Mouse (Mus musculus): ENCODE data around the gene Abt1. TPM values are rescaled to one million over a fixed set of nuclear protein-coding genes. Genes with fewer than 3 reads are reported as not detected.

Abt1 gene
- polyA plus RNA-seq, 1 experiment = 10.0 TPM

DNA sequence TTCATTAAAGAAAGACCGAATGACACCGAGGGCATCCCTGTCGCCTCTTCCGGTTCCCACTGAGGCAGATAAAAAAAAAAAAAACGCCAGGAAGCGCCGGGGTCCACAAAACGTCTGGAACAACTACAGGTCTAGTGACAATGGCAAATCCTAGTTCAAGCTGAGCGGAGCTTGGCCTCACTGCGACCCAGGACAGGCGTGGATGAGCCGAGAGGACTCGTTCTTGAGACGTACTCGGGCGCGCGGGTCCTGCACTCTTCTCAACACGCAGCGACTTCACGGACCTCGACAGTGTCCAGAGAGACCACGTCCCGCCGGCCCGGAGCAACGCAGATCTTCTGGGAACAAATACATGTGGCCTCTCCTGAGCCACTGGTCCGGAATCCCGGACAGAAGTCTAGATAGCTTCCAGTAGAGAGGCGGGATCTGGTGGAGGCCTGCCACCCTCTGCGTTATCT lies 27.4 kb downstream of the Abt1 start:
- Histone ChIP-seq H3K9ac (ENCODE audit: low read depth, poor library complexity, severe bottlenecking) (peak overlapping the region; percentile 63), H3K9me3 (replicated peaks; ENCODE audit: control insufficient read depth, insufficient read depth, low read length, poor library complexity, severe bottlenecking) (no peaks in the 10 kb centered on the region), H3K4me3 (ENCODE audit: low read depth, low read length) (peak overlapping the region; percentile 81), H3K36me3 (ENCODE audit: control insufficient read depth, insufficient read depth, low read length, poor library complexity, severe bottlenecking) (no peaks in the 10 kb centered on the region), H3K27me3 (ENCODE audit: control insufficient read depth, insufficient read depth, low read length, poor library complexity, severe bottlenecking) (peaks cover 12% of the 10 kb centered on the region), H3K27ac (ENCODE audit: insufficient read depth, low read length) (no peak overlapping the region), H3K4me1 (ENCODE audit: control insufficient read depth, insufficient read depth, low read length) (no peaks in the 10 kb centered on the region)
- TF ChIP-seq POLR2A (IDR thresholded peaks at IDR 0.05; ENCODE audit: insufficient read depth, low read length) (no peak), CTCF (IDR thresholded peaks at IDR 0.05; ENCODE audit: low read depth, low read length) (no peak), EP300 (IDR thresholded peaks at IDR 0.05; ENCODE audit: insufficient read depth, low read depth, low read length) (no peak)

DNA sequence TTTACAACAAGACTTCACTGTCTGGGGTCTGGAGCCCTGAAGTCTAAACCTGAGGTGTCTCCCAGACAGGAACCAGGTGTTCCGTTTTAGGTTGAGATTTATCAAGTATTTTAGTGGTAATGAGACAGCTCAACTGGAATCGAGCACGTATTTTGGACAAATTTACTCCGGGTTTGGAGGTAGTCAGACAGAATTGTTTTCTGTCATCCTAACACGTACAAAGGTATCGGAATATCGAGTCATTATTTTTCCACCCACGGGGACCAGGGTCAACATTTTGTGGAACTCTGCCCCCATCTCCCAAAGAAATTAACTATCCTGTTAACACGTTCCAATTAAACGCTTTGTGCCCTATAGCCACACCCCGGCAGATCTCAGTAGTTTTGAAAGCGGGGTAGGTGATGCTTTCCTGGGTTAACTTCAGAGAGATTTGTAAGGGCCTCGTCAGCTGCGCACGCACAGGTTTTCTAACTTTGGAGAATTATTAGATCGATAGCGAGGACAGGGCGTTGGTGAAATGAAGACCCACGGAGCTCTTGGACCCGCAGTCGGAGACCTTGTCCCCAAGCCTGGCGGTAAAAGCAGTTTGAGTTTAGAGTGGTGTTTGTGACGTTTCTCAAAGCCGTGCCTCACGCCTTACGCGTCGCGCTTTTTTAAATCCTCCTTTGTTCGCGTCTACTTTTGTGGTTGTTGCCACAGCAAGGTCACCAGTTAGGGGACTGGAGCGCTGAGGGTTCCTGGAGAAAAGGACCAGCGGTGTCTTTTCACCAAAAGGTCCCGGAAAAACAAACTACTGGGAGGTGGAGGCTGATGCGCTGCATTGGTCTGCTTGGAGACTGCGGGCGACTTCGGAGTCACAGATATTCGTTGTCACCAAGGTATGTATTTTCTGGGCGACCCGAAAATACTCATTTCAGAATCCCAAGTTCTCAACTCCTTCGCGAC lies 28.1 kb downstream of the Abt1 start:
- H3K27me3 ChIP-seq (ENCODE audit: control insufficient read depth, insufficient read depth, low read length, poor library complexity, severe bottlenecking) = peaks cover 12% of the 10 kb centered on the region
- no peaks in the 10 kb centered on the region for H3K4me1 ChIP-seq (ENCODE audit: control insufficient read depth, insufficient read depth, low read length)
- H3K36me3 ChIP-seq (ENCODE audit: control insufficient read depth, insufficient read depth, low read length, poor library complexity, severe bottlenecking) = no peaks in the 10 kb centered on the region
- peak overlapping the region; percentile 81 for H3K4me3 ChIP-seq (ENCODE audit: low read depth, low read length)
- H3K27ac ChIP-seq (ENCODE audit: insufficient read depth, low read length) = no peak overlapping the region
- H3K9me3 ChIP-seq (replicated peaks; ENCODE audit: control insufficient read depth, insufficient read depth, low read length, poor library complexity, severe bottlenecking) = no peaks in the 10 kb centered on the region
- TF ChIP-seq EP300 (IDR thresholded peaks at IDR 0.05; ENCODE audit: insufficient read depth, low read depth, low read length) (no peak), POLR2A (IDR thresholded peaks at IDR 0.05; ENCODE audit: insufficient read depth, low read length) (no peak), CTCF (IDR thresholded peaks at IDR 0.05; ENCODE audit: low read depth, low read length) (no peak)
- H3K9ac ChIP-seq (ENCODE audit: low read depth, poor library complexity, severe bottlenecking) = peak overlapping the region; percentile 63

DNA sequence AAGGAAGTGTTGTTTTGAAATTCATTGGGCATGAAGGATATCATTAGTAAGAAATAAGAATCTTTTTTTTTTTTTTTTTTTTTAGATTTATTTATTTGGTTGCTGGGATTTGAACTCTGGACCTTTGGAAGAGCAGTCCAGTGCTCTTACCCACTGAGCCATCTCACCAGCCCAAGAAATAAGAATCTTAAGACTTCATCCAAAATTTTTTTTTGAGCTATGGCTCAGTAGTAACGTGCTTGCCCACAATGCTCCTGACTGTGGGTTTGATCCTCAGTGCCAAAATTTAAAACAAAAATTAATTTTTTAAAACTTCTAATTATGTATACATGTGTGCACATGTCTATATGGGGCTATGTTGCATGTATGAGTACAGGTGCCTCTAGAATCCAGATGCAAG lies 36.1 kb downstream of the Abt1 start:
- H3K9me3 ChIP-seq (replicated peaks; ENCODE audit: control insufficient read depth, insufficient read depth, low read length, poor library complexity, severe bottlenecking) = no peaks in the 10 kb centered on the region
- H3K4me3 ChIP-seq (ENCODE audit: low read depth, low read length) = no peak overlapping the region
- H3K36me3 ChIP-seq (ENCODE audit: control insufficient read depth, insufficient read depth, low read length, poor library complexity, severe bottlenecking) = no peaks in the 10 kb centered on the region
- TF ChIP-seq CTCF (IDR thresholded peaks at IDR 0.05; ENCODE audit: low read depth, low read length) (no peak), EP300 (IDR thresholded peaks at IDR 0.05; ENCODE audit: insufficient read depth, low read depth, low read length) (no peak), POLR2A (IDR thresholded peaks at IDR 0.05; ENCODE audit: insufficient read depth, low read length) (no peak)
- H3K27me3 ChIP-seq (ENCODE audit: control insufficient read depth, insufficient read depth, low read length, poor library complexity, severe bottlenecking) = no peaks in the 10 kb centered on the region
- no peaks in the 10 kb centered on the region for H3K4me1 ChIP-seq (ENCODE audit: control insufficient read depth, insufficient read depth, low read length)
- H3K9ac ChIP-seq (ENCODE audit: low read depth, poor library complexity, severe bottlenecking) = no peak overlapping the region
- H3K27ac ChIP-seq (ENCODE audit: insufficient read depth, low read length) = no peak overlapping the region

DNA sequence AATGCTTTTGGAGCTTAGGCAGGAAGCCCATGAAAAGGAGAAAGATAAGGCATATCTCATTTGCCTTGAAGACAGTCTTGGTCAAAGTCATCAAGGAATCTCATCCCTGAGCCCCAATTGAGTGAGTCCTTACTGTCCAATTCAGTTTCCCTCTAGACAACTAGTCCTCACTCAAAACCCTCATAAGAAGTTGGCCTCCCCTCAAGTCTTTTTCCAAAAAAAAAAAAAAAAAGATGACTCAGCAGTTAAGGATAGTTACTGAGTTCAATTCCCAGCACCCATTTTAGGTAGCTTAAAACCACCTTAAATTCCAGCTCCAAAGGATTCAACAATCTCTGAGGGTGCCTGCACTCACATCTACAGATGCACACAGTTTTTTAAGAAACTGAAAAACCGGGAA lies 40.5 kb downstream of the Abt1 start:
- H3K36me3 ChIP-seq (ENCODE audit: control insufficient read depth, insufficient read depth, low read length, poor library complexity, severe bottlenecking) = no peaks in the 10 kb centered on the region
- H3K4me3 ChIP-seq (ENCODE audit: low read depth, low read length) = no peak overlapping the region
- TF ChIP-seq POLR2A (IDR thresholded peaks at IDR 0.05; ENCODE audit: insufficient read depth, low read length) = no peak
- TF ChIP-seq EP300 (IDR thresholded peaks at IDR 0.05; ENCODE audit: insufficient read depth, low read depth, low read length) = no peak
- TF ChIP-seq CTCF (IDR thresholded peaks at IDR 0.05; ENCODE audit: low read depth, low read length) = no peak

DNA sequence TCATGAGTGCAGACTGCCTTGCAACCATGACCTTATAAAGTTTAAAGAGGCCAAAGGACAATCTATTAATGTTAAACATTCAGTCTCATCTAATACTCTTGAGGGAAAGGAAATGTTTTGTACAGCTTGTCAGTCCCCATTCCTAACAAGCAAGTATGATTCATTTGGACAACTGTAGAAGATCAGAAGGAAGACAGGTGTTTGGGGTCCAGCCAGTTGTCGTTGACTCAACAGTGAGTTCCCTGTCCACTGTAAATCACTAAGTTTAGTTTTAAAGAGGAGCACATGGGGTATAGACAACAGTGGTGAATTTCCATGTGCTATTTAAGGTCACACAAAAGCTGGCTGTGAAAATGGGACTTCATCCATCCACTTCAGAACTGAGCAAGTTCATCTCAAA lies 51.2 kb downstream of the Abt1 start:
- no peaks in the 10 kb centered on the region for H3K27me3 ChIP-seq (ENCODE audit: control insufficient read depth, insufficient read depth, low read length, poor library complexity, severe bottlenecking)
- H3K4me1 ChIP-seq (ENCODE audit: control insufficient read depth, insufficient read depth, low read length) = no peaks in the 10 kb centered on the region

More for the DNA sequence above, 40.5 kb downstream of the Abt1 start:
- no peaks in the 10 kb centered on the region for H3K27me3 ChIP-seq (ENCODE audit: control insufficient read depth, insufficient read depth, low read length, poor library complexity, severe bottlenecking)
- H3K4me1 ChIP-seq (ENCODE audit: control insufficient read depth, insufficient read depth, low read length) = no peaks in the 10 kb centered on the region
- no peak overlapping the region for H3K27ac ChIP-seq (ENCODE audit: insufficient read depth, low read length)
- no peak overlapping the region for H3K9ac ChIP-seq (ENCODE audit: low read depth, poor library complexity, severe bottlenecking)
- H3K9me3 ChIP-seq (replicated peaks; ENCODE audit: control insufficient read depth, insufficient read depth, low read length, poor library complexity, severe bottlenecking) = no peaks in the 10 kb centered on the region

DNA sequence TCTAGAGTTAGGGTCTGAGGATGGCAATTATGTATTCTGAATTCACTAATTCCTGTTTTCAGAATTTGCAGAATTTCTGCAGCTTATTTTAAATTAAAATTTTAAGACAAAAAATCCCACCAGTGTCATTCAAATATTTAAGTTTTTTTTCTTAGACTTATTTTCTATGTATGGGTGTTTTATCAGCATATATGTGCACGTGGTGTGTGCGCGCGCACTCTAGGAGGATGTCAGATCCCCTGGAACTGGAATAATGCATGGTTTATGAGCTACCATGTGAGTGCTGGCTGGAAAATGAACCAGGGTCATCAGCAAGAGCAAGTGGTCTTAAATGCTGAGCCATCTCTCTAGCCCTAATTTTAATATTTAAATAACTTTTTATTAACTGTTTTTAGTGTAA lies 53.6 kb downstream of the Abt1 start:
- no peak overlapping the region for H3K4me3 ChIP-seq (ENCODE audit: low read depth, low read length)
- no peak for TF ChIP-seq CTCF (IDR thresholded peaks at IDR 0.05; ENCODE audit: low read depth, low read length)
- peaks cover 2% of the 10 kb centered on the region; the same call in 1 of the 2 replicates for H3K36me3 ChIP-seq (ENCODE audit: control insufficient read depth, insufficient read depth, low read length, poor library complexity, severe bottlenecking)
- no peaks in the 10 kb centered on the region for H3K9me3 ChIP-seq (replicated peaks; ENCODE audit: control insufficient read depth, insufficient read depth, low read length, poor library complexity, severe bottlenecking)
- no peak overlapping the region for H3K27ac ChIP-seq (ENCODE audit: insufficient read depth, low read length)
- H3K9ac ChIP-seq (ENCODE audit: low read depth, poor library complexity, severe bottlenecking) = no peak overlapping the region
- H3K4me1 ChIP-seq (ENCODE audit: control insufficient read depth, insufficient read depth, low read length) = no peaks in the 10 kb centered on the region
- no peaks in the 10 kb centered on the region for H3K27me3 ChIP-seq (ENCODE audit: control insufficient read depth, insufficient read depth, low read length, poor library complexity, severe bottlenecking)

More for the DNA sequence above, 51.2 kb downstream of the Abt1 start:
- Histone ChIP-seq H3K4me3 (ENCODE audit: low read depth, low read length) (no peak overlapping the region), H3K9me3 (replicated peaks; ENCODE audit: control insufficient read depth, insufficient read depth, low read length, poor library complexity, severe bottlenecking) (no peaks in the 10 kb centered on the region), H3K27ac (ENCODE audit: insufficient read depth, low read length) (no peak overlapping the region), H3K9ac (ENCODE audit: low read depth, poor library complexity, severe bottlenecking) (no peak overlapping the region), H3K36me3 (ENCODE audit: control insufficient read depth, insufficient read depth, low read length, poor library complexity, severe bottlenecking) (no peaks in the 10 kb centered on the region)
- no peak for TF ChIP-seq EP300 (IDR thresholded peaks at IDR 0.05; ENCODE audit: insufficient read depth, low read depth, low read length)
- TF ChIP-seq POLR2A (IDR thresholded peaks at IDR 0.05; ENCODE audit: insufficient read depth, low read length) = no peak
- no peak for TF ChIP-seq CTCF (IDR thresholded peaks at IDR 0.05; ENCODE audit: low read depth, low read length)

All from ES-Bruce4 (cell line).